Mouse (Mus musculus): ENCODE results near the gene Vps8. TPM values are rescaled to one million over a fixed set of nuclear protein-coding genes. Genes with fewer than 3 reads are reported as not detected.

The Vps8 gene
- polyA plus RNA-seq, 1 experiment from 2014 or later, result 3.1 TPM

- ATAC-seq (no peak), DNase-seq (no peak)
- Histone ChIP-seq H3K9me3 (ENCODE audit: low read length) (no peaks in the 10 kb centered on the region), H3K4me1 (ENCODE audit: insufficient read depth) (no peaks in the 10 kb centered on the region), H3K27ac (ENCODE audit: low read depth) (no peak overlapping the region), H3K36me3 (replicated peaks; ENCODE audit: insufficient read depth, low read length) (no peaks in the 10 kb centered on the region), H3K27me3 (ENCODE audit: insufficient read depth, low read length) (no peaks in the 10 kb centered on the region), H3K9ac (replicated peaks) (no peak overlapping the region), H3K4me3 (ENCODE audit: low read depth, low read length) (no peak overlapping the region), H3K4me2 (ENCODE audit: low read depth, low read length) (no peak overlapping the region)
- TF ChIP-seq EP300 (IDR thresholded peaks at IDR 0.05; ENCODE audit: low read depth), result no peak
- TF ChIP-seq CTCF (IDR thresholded peaks at IDR 0.05; ENCODE audit: low read depth), result no peak
- 84% methylated on average over 6 of the region's 6 CpGs for WGBS (ENCODE audit: insufficient replicate concordance)
These were observed 166.2 kb downstream of the Vps8 start for GRCm38 (mm10) chr16:21589110-21589509.

- no peak for DNase-seq
- Histone ChIP-seq H3K4me1 (ENCODE audit: insufficient read depth) (no peaks in the 10 kb centered on the region), H3K4me2 (ENCODE audit: low read depth, low read length) (no peak overlapping the region), H3K9me3 (ENCODE audit: low read length) (no peaks in the 10 kb centered on the region), H3K4me3 (ENCODE audit: low read depth, low read length) (no peak overlapping the region), H3K9ac (replicated peaks) (no peak overlapping the region), H3K36me3 (replicated peaks; ENCODE audit: insufficient read depth, low read length) (no peaks in the 10 kb centered on the region), H3K27me3 (ENCODE audit: insufficient read depth, low read length) (no peaks in the 10 kb centered on the region), H3K27ac (ENCODE audit: low read depth) (no peak overlapping the region)
- 40% methylated on average over 5 of the region's 5 CpGs for WGBS (ENCODE audit: insufficient replicate concordance)
- peak; percentile 77 for ATAC-seq
- TF ChIP-seq EP300 (IDR thresholded peaks at IDR 0.05; ENCODE audit: low read depth), result peak; percentile 61; the same call in 1 of the 2 replicates
- TF ChIP-seq CTCF (IDR thresholded peaks at IDR 0.05; ENCODE audit: low read depth), result no peak
These were observed 167.9 kb downstream of the Vps8 start for GRCm38 (mm10) chr16:21590806-21591205.

GRCm38 (mm10) chr16:21591511-21591910 is 168.6 kb downstream of the Vps8 start:
- no peaks in the 10 kb centered on the region for H3K36me3 ChIP-seq (replicated peaks; ENCODE audit: insufficient read depth, low read length)
- TF ChIP-seq CTCF (IDR thresholded peaks at IDR 0.05; ENCODE audit: low read depth), result no peak
- TF ChIP-seq EP300 (IDR thresholded peaks at IDR 0.05; ENCODE audit: low read depth), result no peak
- H3K27me3 ChIP-seq (ENCODE audit: insufficient read depth, low read length), result no peaks in the 10 kb centered on the region
- H3K9me3 ChIP-seq (ENCODE audit: low read length), result no peaks in the 10 kb centered on the region
- no peak overlapping the region for H3K9ac ChIP-seq (replicated peaks)
- no peaks in the 10 kb centered on the region for H3K4me1 ChIP-seq (ENCODE audit: insufficient read depth)
- H3K4me3 ChIP-seq (ENCODE audit: low read depth, low read length), result no peak overlapping the region
- no peak for ATAC-seq
- H3K4me2 ChIP-seq (ENCODE audit: low read depth, low read length), result no peak overlapping the region
- WGBS (ENCODE audit: insufficient replicate concordance), result 60% methylated on average over 2 of the region's 2 CpGs
- H3K27ac ChIP-seq (ENCODE audit: low read depth), result no peak overlapping the region
- no peak for DNase-seq

- TF ChIP-seq EP300 (IDR thresholded peaks at IDR 0.05; ENCODE audit: low read depth) (no peak), CTCF (IDR thresholded peaks at IDR 0.05; ENCODE audit: low read depth) (no peak)
- WGBS (ENCODE audit: insufficient replicate concordance), result 72% methylated on average over 6 of the region's 6 CpGs
- no peak for ATAC-seq
- Histone ChIP-seq H3K4me1 (ENCODE audit: insufficient read depth) (no peaks in the 10 kb centered on the region), H3K9me3 (ENCODE audit: low read length) (no peaks in the 10 kb centered on the region), H3K27me3 (ENCODE audit: insufficient read depth, low read length) (no peaks in the 10 kb centered on the region), H3K27ac (ENCODE audit: low read depth) (no peak overlapping the region), H3K36me3 (replicated peaks; ENCODE audit: insufficient read depth, low read length) (no peaks in the 10 kb centered on the region), H3K9ac (replicated peaks) (no peak overlapping the region), H3K4me2 (ENCODE audit: low read depth, low read length) (no peak overlapping the region), H3K4me3 (ENCODE audit: low read depth, low read length) (no peak overlapping the region)
- no peak for DNase-seq
These were observed 172.6 kb downstream of the Vps8 start for GRCm38 (mm10) chr16:21595539-21595938.

- no peak overlapping the region for H3K27ac ChIP-seq (ENCODE audit: low read depth)
- H3K9ac ChIP-seq (replicated peaks), result no peak overlapping the region
- no peak for ATAC-seq
- H3K27me3 ChIP-seq (ENCODE audit: insufficient read depth, low read length), result no peaks in the 10 kb centered on the region
- no peak for DNase-seq
- 67% methylated on average over 6 of the region's 6 CpGs for WGBS (ENCODE audit: insufficient replicate concordance)
- H3K36me3 ChIP-seq (replicated peaks; ENCODE audit: insufficient read depth, low read length), result no peaks in the 10 kb centered on the region
- H3K9me3 ChIP-seq (ENCODE audit: low read length), result no peaks in the 10 kb centered on the region
- H3K4me3 ChIP-seq (ENCODE audit: low read depth, low read length), result no peak overlapping the region
- no peak overlapping the region for H3K4me2 ChIP-seq (ENCODE audit: low read depth, low read length)
- TF ChIP-seq CTCF (IDR thresholded peaks at IDR 0.05; ENCODE audit: low read depth) (no peak), EP300 (IDR thresholded peaks at IDR 0.05; ENCODE audit: low read depth) (no peak)
- no peaks in the 10 kb centered on the region for H3K4me1 ChIP-seq (ENCODE audit: insufficient read depth)
These were observed 181.4 kb downstream of the Vps8 start for GRCm38 (mm10) chr16:21604354-21604753.

GRCm38 (mm10) chr16:21606249-21607020 is 183.5 kb downstream of the Vps8 start:
- Histone ChIP-seq H3K27me3 (ENCODE audit: insufficient read depth, low read length) (no peaks in the 10 kb centered on the region), H3K4me1 (ENCODE audit: insufficient read depth) (no peaks in the 10 kb centered on the region), H3K9me3 (ENCODE audit: low read length) (no peaks in the 10 kb centered on the region), H3K4me2 (ENCODE audit: low read depth, low read length) (no peak overlapping the region), H3K9ac (replicated peaks) (no peak overlapping the region), H3K36me3 (replicated peaks; ENCODE audit: insufficient read depth, low read length) (no peaks in the 10 kb centered on the region), H3K27ac (ENCODE audit: low read depth) (no peak overlapping the region), H3K4me3 (ENCODE audit: low read depth, low read length) (no peak overlapping the region)
- DNase-seq (no peak), ATAC-seq (no peak)
- no peak for TF ChIP-seq EP300 (IDR thresholded peaks at IDR 0.05; ENCODE audit: low read depth)
- no peak for TF ChIP-seq CTCF (IDR thresholded peaks at IDR 0.05; ENCODE audit: low read depth)
- WGBS (ENCODE audit: insufficient replicate concordance), result 83% methylated on average over 6 of the region's 6 CpGs
